Mouse (Mus musculus) ZHBTc4 (cell line): ENCODE measurements at regions not wholly inside any gene's neighbourhood (a gene's known extent, or its start where the extent isn't known, plus 50 kb on each side); places are given as distances from the start of the nearest gene placed in this dataset.
A peak's percentile ranks its signal among the peaks of the same experiment; 100 is the strongest.
"Not testable (repeated sequence)": the region's sequence is repeated elsewhere in the genome, so short reads cannot be mapped to it uniquely, and the experiment has no call there.

Source experiments
- DNase-seq: peaks from one replicate; pipeline ENCODE4 v3.0.0-alpha.2; 2011; ENCODE audit warnings: low read depth, low spot score

GRCm38 (mm10) chr2:99470856-99471465 lies 803.9 kb upstream of the Gm10800 start:
- no peak for DNase-seq

GRCm38 (mm10) chr2:99431254-99431653 lies 764.2 kb upstream of the Gm10800 start:
- DNase-seq: no peak

DNA sequence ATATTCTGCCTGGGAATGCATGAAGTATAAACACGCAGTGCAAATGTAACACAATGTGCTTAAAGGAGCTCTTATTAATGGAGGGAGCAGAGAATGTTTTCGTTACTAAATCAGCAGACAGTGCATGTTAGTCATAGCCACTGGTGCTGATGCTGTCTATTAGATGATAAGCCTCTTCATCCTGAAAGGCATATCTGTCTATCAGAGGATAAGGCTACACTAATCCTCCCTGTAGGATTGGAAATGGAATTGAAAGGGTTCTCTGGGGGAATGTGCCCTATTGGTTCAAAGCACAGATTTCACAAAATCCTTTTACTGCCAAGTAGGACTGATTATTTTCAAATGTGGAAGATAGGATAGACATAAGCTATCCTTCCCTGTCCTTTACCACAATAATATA lies 763.4 kb upstream of the Gm10800 start:
- DNase-seq: no peak

GRCm38 (mm10) chr2:99421622-99422021 lies 754.5 kb upstream of the Gm10800 start:
- DNase-seq: no peak

GRCm38 (mm10) chr2:99409483-99409882 lies 742.4 kb upstream of the Gm10800 start:
- DNase-seq: peak; percentile 8

DNA sequence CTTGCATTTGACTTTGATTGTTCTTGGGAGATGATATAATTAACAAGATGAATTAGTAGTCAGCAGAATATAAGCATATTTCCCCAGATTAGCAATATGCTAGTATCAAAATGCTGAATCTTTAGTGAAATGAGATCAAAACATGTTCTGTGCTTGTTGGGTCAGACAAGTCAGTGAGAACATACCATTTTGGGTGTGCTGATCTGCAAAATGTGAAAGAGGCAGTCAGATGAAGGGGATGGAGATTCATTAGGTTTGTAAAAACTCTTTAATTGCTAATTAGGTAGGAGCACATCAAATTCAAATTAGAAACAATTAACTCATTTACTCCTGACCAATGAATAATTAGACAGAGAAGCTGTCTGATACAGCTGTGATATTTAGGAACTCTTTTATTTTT lies 712.6 kb upstream of the Gm10800 start:
- DNase-seq: no peak

- DNase-seq: not testable (repeated sequence)
Measured at GRCm38 (mm10) chr2:99363651-99364050, 696.5 kb upstream of the Gm10800 start.

DNA sequence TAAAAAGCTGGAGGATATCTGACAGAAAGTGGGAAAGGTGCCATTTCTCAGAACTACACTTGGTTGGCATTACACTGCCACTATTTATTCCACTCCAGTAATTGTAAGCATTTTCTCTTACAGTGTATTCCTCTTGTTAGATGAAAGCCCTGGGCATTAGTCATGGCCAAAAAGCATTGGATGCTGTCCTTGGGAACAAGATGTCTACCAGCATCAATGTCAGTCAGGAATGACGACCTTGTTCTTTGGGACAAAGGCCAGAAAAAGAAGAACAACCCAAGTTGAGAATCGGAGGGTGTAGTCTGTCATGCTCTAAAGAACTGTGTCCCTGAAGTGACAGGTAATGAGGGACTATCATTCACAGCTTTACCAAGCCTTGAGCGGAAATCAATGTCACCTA lies 662.1 kb upstream of the Gm10800 start:
- DNase-seq: no peak
